Mouse (Mus musculus): ENCODE data around the gene Fads6. TPM values are rescaled to one million over a fixed set of nuclear protein-coding genes. Genes with fewer than 3 reads are reported as not detected.

Gene Fads6
- polyA plus RNA-seq (2015; fragmentation: Nextera tagmentation; extraction: Ambion mirVana), result 0.73 and 0.79 TPM in 2 replicates

DNA sequence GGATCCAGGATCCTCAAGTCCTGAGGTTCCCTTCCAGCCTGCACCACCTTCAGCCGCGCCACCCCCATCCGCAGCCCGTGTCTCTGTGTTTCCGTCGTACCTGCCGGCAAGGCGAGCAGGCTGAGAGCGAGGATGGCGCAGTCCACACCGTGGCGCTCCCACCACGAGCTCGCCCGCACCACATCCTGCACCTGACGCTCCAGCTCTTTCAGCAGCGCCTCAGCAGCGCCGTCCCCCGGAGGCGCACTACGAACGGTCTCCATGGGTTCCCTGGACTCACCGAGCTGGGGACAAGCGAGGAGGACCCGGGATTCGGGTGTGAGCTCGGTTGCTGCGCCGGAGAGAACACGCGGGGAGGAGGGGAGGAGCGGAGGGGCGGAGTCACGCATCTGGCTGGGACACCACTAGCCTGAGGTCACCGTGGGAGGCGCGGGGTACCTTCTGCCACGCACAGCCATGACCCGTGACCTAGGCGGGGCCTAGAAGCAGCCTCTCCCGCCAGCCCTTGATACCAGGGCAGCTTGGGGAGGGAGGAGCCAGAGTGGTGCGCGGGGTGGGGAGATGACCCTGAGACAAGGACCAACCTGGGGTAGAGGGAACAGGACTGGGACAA is at the start of gene Fads6:
Gene Fads6, minus strand, starts transcription at position 450 of the 613 bp plus-strand sequence.
- Histone ChIP-seq H3K4me3 (peak within 1 kb of the TSS; percentile 49), H3K4me1 (replicated peaks) (peaks cover 14% of the 10 kb centered on the region), H3K9ac (peak within 1 kb of the TSS; percentile 70), H3K27ac (peak within 1 kb of the TSS; percentile 55; the same call in 1 of the 2 replicates), H3K27me3 (peaks cover 37% of the 10 kb centered on the region), H3K36me3 (no peaks in the 10 kb centered on the region), H3K9me3 (no peaks in the 10 kb centered on the region; the same call in 1 of the 2 replicates), H3K4me2 (peak within 1 kb of the TSS; percentile 83)
- WGBS, result 2% methylated on average over 44 of the region's 44 CpGs
- peak; percentile 88 for ATAC-seq (ENCODE audit: low FRiP score)

DNA sequence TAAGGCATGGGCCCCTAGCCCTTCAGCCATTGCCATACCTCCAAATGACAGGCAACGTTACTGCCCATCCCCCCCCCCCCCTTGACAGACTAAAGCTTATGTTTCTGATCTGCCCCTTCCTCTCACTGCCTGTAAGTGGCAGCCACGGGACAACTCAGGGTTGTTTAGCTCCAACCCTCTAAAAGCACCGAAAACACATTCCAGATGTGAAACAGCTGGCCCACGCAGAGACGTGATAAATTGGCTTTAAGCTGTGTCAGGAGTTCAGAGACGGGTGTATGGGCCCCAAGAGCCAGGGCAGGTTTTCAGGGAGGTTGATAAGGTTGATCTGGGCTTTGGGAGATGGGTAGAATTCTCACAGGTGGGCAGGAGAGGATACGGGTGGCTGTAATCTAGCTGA is 48.1 kb upstream of the Fads6 start:
- no peak for ATAC-seq (ENCODE audit: low FRiP score)
- Histone ChIP-seq H3K9me3 (no peaks in the 10 kb centered on the region), H3K9ac (no peak overlapping the region), H3K4me3 (no peak overlapping the region), H3K36me3 (peaks cover 28% of the 10 kb centered on the region), H3K4me2 (no peak overlapping the region), H3K4me1 (replicated peaks) (0 out of 2 replicates have a peak, but pooled peaks cover 4% of the 10 kb centered on the region), H3K27me3 (peaks cover 38% of the 10 kb centered on the region), H3K27ac (no peak overlapping the region)
- 46% methylated on average over 7 of the region's 7 CpGs for WGBS

DNA sequence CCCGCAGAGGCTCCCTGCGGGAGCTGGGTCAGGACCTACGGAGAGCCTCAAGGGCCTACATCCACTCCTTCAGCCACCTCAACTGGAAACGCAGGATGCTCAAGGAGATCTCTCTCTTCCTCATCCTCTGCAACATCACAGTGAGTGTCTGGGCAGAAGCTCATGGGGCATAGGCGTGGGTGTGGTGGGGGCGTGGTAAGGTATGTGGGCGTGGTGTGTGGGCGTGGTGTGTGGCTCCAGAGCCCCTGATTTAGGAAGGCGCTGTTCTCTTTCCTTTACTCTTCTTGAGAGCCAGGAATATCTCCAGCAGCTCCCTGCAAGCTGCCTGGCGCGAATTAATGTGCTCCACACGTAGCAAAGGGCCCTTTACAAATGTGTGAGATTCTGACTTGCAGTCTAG is 47.5 kb upstream of the Fads6 start:
- Histone ChIP-seq H3K4me3 (no peak overlapping the region), H3K36me3 (peaks cover 23% of the 10 kb centered on the region), H3K4me1 (replicated peaks) (0 out of 2 replicates have a peak, but pooled peaks cover 4% of the 10 kb centered on the region), H3K27ac (no peak overlapping the region), H3K27me3 (peaks cover 42% of the 10 kb centered on the region), H3K9me3 (no peaks in the 10 kb centered on the region), H3K9ac (no peak overlapping the region), H3K4me2 (no peak overlapping the region)
- WGBS, result 14% methylated on average over 12 of the region's 12 CpGs
- no peak for ATAC-seq (ENCODE audit: low FRiP score)

DNA sequence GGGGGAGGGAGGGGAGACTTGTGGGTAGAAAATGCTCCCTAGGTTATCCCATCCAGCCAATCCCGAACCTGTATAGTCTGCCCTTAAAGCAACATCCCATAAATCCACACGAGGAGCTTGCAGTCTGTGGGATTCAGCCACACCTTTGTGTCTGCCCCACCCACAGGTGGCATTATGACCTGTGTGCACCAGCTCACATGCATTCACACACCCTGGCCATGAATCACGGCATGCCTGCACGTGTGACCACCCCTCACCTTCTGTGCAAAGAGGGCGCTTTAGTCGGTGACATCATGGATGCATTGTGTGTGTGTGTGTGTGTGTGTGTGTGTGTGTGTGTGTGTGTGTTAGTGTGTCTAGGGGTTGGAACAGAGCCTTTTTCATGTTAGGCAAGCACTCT is 44.4 kb upstream of the Fads6 start:
- no peaks in the 10 kb centered on the region for H3K36me3 ChIP-seq
- WGBS, result 66% methylated on average over 6 of the region's 6 CpGs
- no peak overlapping the region for H3K4me2 ChIP-seq
- no peaks in the 10 kb centered on the region for H3K9me3 ChIP-seq
- peaks cover 54% of the 10 kb centered on the region for H3K27me3 ChIP-seq
- H3K9ac ChIP-seq, result no peak overlapping the region
- H3K27ac ChIP-seq, result no peak overlapping the region
- no peak overlapping the region for H3K4me3 ChIP-seq
- H3K4me1 ChIP-seq (replicated peaks), result 0 out of 2 replicates have a peak, but pooled peaks cover 4% of the 10 kb centered on the region
- no peak for ATAC-seq (ENCODE audit: low FRiP score)

DNA sequence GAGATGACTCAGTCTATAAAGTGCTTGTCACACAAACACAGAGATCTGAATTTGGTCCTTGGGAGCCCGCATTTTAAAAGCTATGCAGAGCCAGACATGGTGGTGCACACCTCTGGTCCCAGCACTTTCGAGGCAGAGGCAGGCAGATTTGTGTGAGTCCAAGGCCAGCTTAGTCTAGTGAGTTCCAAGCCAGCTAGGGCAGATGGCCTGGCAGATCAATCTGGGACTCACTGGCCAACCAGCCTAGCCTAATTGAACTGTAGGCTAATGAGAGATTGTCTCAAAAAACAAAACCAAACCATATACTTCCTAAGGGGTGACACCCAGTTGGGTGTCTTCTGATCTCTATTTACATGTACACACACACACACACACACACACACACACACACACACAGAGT is 43.8 kb upstream of the Fads6 start:
- Histone ChIP-seq H3K4me1 (replicated peaks) (0 out of 2 replicates have a peak, but pooled peaks cover 4% of the 10 kb centered on the region), H3K27ac (no peak overlapping the region), H3K27me3 (peaks cover 60% of the 10 kb centered on the region), H3K4me2 (no peak overlapping the region), H3K36me3 (no peaks in the 10 kb centered on the region), H3K9ac (no peak overlapping the region), H3K9me3 (no peaks in the 10 kb centered on the region), H3K4me3 (no peak overlapping the region)
- no peak for ATAC-seq (ENCODE audit: low FRiP score)
- WGBS, result 74% methylated on average over 2 of the region's 2 CpGs

- Histone ChIP-seq H3K27me3 (peaks cover 75% of the 10 kb centered on the region), H3K36me3 (no peaks in the 10 kb centered on the region), H3K4me1 (replicated peaks) (peaks cover 12% of the 10 kb centered on the region), H3K9ac (no peak overlapping the region), H3K4me2 (no peak overlapping the region), H3K9me3 (no peaks in the 10 kb centered on the region), H3K27ac (no peak overlapping the region), H3K4me3 (no peak overlapping the region)
- 42% methylated on average over 1 of the region's 1 CpGs for WGBS
- no peak for ATAC-seq (ENCODE audit: low FRiP score)
Observed at GRCm38 (mm10) chr11:115337826-115338225, 40.4 kb upstream of the Fads6 start.

DNA sequence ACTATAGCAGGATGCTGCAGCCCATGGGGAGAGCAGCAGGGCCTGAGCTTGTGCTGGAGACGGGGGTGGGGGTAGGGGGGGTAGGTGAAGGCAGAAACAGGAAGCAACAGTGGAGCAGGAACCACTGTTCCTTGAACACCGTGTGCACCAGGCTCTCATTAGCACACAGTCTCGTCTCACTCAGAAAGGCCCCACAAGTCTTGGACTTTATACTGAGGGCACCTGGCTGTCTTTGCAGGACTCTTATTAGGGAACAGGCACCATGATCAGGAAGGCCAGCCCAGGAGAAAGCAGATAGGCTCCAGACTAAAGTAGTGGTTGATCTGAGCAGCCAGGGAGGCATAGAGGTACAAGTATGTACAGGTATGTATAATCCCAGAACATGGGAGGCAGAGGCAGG is 39.9 kb upstream of the Fads6 start:
- no peaks in the 10 kb centered on the region for H3K9me3 ChIP-seq
- H3K4me2 ChIP-seq, result no peak overlapping the region
- WGBS, result 65% methylated on average over 3 of the region's 3 CpGs
- peaks cover 12% of the 10 kb centered on the region for H3K4me1 ChIP-seq (replicated peaks)
- H3K27me3 ChIP-seq, result peaks cover 80% of the 10 kb centered on the region
- no peak overlapping the region for H3K27ac ChIP-seq
- H3K9ac ChIP-seq, result no peak overlapping the region
- H3K4me3 ChIP-seq, result no peak overlapping the region
- no peak for ATAC-seq (ENCODE audit: low FRiP score)
- H3K36me3 ChIP-seq, result no peaks in the 10 kb centered on the region

GRCm38 (mm10) chr11:115336115-115336514 is 38.7 kb upstream of the Fads6 start:
- peaks cover 80% of the 10 kb centered on the region for H3K27me3 ChIP-seq
- no peaks in the 10 kb centered on the region for H3K9me3 ChIP-seq
- no peak overlapping the region for H3K27ac ChIP-seq
- WGBS, result 24% methylated on average over 6 of the region's 6 CpGs
- no peak for ATAC-seq (ENCODE audit: low FRiP score)
- H3K4me2 ChIP-seq, result no peak overlapping the region
- H3K4me3 ChIP-seq, result no peak overlapping the region
- H3K4me1 ChIP-seq (replicated peaks), result peaks cover 12% of the 10 kb centered on the region
- H3K36me3 ChIP-seq, result no peaks in the 10 kb centered on the region
- H3K9ac ChIP-seq, result no peak overlapping the region

GRCm38 (mm10) chr11:115335223-115335622 is 37.8 kb upstream of the Fads6 start:
- H3K27ac ChIP-seq, result no peak overlapping the region
- WGBS, result 61% methylated on average over 12 of the region's 12 CpGs
- peak overlapping the region; percentile 57 for H3K4me2 ChIP-seq
- no peaks in the 10 kb centered on the region for H3K36me3 ChIP-seq
- H3K4me3 ChIP-seq, result no peak overlapping the region
- H3K27me3 ChIP-seq, result peaks cover 75% of the 10 kb centered on the region
- ATAC-seq (ENCODE audit: low FRiP score), result no peak
- no peak overlapping the region for H3K9ac ChIP-seq
- no peaks in the 10 kb centered on the region for H3K9me3 ChIP-seq
- H3K4me1 ChIP-seq (replicated peaks), result peaks cover 12% of the 10 kb centered on the region

- peaks cover 12% of the 10 kb centered on the region for H3K4me1 ChIP-seq (replicated peaks)
- H3K4me3 ChIP-seq, result peak within 1 kb of the TSS; percentile 32
- no peak within 1 kb of the TSS for H3K27ac ChIP-seq
- WGBS, result 7% methylated on average over 29 of the region's 29 CpGs
- no peak for ATAC-seq (ENCODE audit: low FRiP score)
- H3K9me3 ChIP-seq, result no peaks in the 10 kb centered on the region
- peak within 1 kb of the TSS; percentile 57 for H3K4me2 ChIP-seq
- H3K27me3 ChIP-seq, result peaks cover 76% of the 10 kb centered on the region
- no peaks in the 10 kb centered on the region for H3K36me3 ChIP-seq
- H3K9ac ChIP-seq, result peak within 1 kb of the TSS; percentile 49; the same call in 1 of the 2 replicates
Observed at GRCm38 (mm10) chr11:115334531-115334930, 37.1 kb upstream of the Fads6 start, which contains the start of gene Otop3. Gene Otop3, plus strand, starts transcription at chr11:115334731.

- Histone ChIP-seq H3K9me3 (no peaks in the 10 kb centered on the region), H3K4me2 (no peak overlapping the region), H3K27me3 (peaks cover 68% of the 10 kb centered on the region), H3K27ac (no peak overlapping the region), H3K4me3 (no peak overlapping the region), H3K36me3 (no peaks in the 10 kb centered on the region), H3K9ac (no peak overlapping the region), H3K4me1 (replicated peaks) (peaks cover 3% of the 10 kb centered on the region)
- WGBS, result 77% methylated on average over 15 of the region's 15 CpGs
- ATAC-seq (ENCODE audit: low FRiP score), result no peak
Observed at GRCm38 (mm10) chr11:115329339-115329738, 31.9 kb upstream of the Fads6 start.

- Histone ChIP-seq H3K27me3 (peaks cover 68% of the 10 kb centered on the region), H3K4me2 (no peak overlapping the region), H3K27ac (no peak overlapping the region), H3K9ac (no peak overlapping the region), H3K9me3 (no peaks in the 10 kb centered on the region), H3K36me3 (no peaks in the 10 kb centered on the region), H3K4me1 (replicated peaks) (peaks cover 20% of the 10 kb centered on the region), H3K4me3 (no peak overlapping the region)
- 64% methylated on average over 7 of the region's 7 CpGs for WGBS
- no peak for ATAC-seq (ENCODE audit: low FRiP score)
Observed at GRCm38 (mm10) chr11:115326730-115327129, 29.3 kb upstream of the Fads6 start.

DNA sequence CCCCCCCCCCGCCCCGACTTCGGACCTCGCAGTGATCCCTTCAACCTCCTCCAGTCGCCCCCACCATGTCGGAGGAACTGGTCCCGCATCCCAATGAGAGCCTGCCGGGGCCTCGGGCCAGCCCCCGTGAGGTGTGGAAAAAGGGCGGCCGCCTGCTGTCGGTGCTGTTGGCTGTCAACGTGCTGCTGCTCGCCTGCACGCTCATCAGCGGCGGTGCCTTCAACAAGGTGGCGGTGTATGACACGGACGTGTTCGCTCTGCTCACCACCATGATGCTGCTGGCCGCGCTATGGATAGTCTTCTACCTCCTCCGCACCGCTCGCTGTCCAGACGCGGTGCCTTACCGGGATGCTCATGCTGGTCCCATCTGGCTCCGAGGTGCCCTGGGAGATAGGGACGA is 25.9 kb upstream of the Fads6 start:
- Histone ChIP-seq H3K9ac (peak overlapping the region; percentile 35; the same call in 1 of the 2 replicates), H3K9me3 (no peaks in the 10 kb centered on the region), H3K4me3 (no peak overlapping the region; the same call in 1 of the 2 replicates), H3K27ac (no peak overlapping the region), H3K4me2 (peak overlapping the region; percentile 32; the same call in 1 of the 2 replicates), H3K4me1 (replicated peaks) (peaks cover 41% of the 10 kb centered on the region), H3K27me3 (peaks cover 90% of the 10 kb centered on the region), H3K36me3 (no peaks in the 10 kb centered on the region)
- no peak for ATAC-seq (ENCODE audit: low FRiP score)
- 14% methylated on average over 32 of the region's 32 CpGs for whole genome bisulfite sequencing

Measured in hindbrain, embryonic 13.5 days (tissue).